Mouse (Mus musculus): Measurements from ENCODE around the gene Eid2b. TPM values are rescaled to one million over a fixed set of nuclear protein-coding genes. Genes with fewer than 3 reads are reported as not detected.
A peak's percentile ranks its signal among the peaks of the same experiment; 100 is the strongest.

The Eid2b gene
- polyA plus RNA-seq, 1 experiment from 2014 or later = 7.0 TPM

DNA sequence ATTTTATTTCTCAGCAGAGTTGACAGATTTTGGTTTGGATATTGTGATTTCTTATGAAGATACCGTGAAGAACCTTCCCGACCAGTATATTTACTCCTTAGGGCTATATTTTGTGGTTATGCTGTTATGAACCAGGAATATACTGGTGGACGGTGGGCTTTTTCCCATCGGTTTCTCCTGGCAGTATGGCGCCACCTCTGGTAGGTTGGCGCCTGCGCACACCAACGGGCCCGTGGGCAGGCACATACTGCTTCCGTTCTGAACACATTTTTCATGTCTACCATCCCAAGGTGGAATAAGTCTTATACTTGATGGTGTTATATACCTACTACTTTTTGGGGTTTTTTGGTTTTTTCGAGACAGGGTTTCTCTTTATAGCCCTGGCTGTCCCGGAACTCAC lies 8.2 kb upstream of the Eid2b start:
- no peaks in the 10 kb centered on the region for H3K9me3 ChIP-seq (ENCODE audit: control insufficient read depth)
- no peak overlapping the region for H3K4me3 ChIP-seq (ENCODE audit: low read depth, low read length)
- ATAC-seq = no peak
- H3K4me2 ChIP-seq (replicated peaks; ENCODE audit: low read depth) = no peak overlapping the region
- H3K27me3 ChIP-seq (replicated peaks; ENCODE audit: control insufficient read depth, insufficient read depth, low read length) = no peaks in the 10 kb centered on the region
- WGBS = 96% methylated on average over 12 of the region's 12 CpGs
- H3K36me3 ChIP-seq (ENCODE audit: control insufficient read depth, insufficient read depth) = peaks cover 4% of the 10 kb centered on the region; the same call in 1 of the 2 replicates
- peak; percentile 47 for TF ChIP-seq CTCF (IDR thresholded peaks at IDR 0.05; ENCODE audit: low read depth)
- H3K4me1 ChIP-seq (replicated peaks; ENCODE audit: control insufficient read depth, insufficient read depth, low read length) = no peaks in the 10 kb centered on the region
- H3K27ac ChIP-seq (ENCODE audit: low read depth, low read length) = no peak overlapping the region
- no peak overlapping the region for H3K9ac ChIP-seq (ENCODE audit: low read depth, low read length)

DNA sequence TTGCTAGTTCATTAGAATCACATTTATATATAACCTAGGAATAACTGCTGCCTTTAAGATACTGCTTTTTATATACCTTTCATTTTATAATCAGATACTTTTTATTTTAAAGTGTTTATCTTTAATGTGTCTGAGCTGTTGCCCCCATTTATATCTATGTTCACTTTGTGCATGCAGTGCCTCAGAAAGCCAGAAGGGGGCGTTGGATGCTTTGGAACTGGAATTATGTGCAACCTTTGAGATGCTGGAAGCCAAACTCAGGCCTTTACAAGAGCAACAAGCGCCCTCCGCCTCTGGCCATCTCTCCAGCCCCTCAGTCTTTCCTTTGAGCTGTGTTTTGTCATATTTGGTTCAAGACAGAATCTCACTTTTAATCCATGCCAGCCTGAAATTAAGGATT lies 5.8 kb upstream of the Eid2b start:
- Histone ChIP-seq H3K4me3 (ENCODE audit: low read depth, low read length) (no peak overlapping the region), H3K9ac (ENCODE audit: low read depth, low read length) (no peak overlapping the region), H3K4me1 (replicated peaks; ENCODE audit: control insufficient read depth, insufficient read depth, low read length) (no peaks in the 10 kb centered on the region), H3K27ac (ENCODE audit: low read depth, low read length) (no peak overlapping the region), H3K36me3 (ENCODE audit: control insufficient read depth, insufficient read depth) (peaks cover 4% of the 10 kb centered on the region; the same call in 1 of the 2 replicates), H3K27me3 (replicated peaks; ENCODE audit: control insufficient read depth, insufficient read depth, low read length) (no peaks in the 10 kb centered on the region), H3K9me3 (ENCODE audit: control insufficient read depth) (no peaks in the 10 kb centered on the region), H3K4me2 (replicated peaks; ENCODE audit: low read depth) (no peak overlapping the region)
- 72% methylated on average over 3 of the region's 3 CpGs for WGBS
- TF ChIP-seq CTCF (IDR thresholded peaks at IDR 0.05; ENCODE audit: low read depth) = peak; percentile 34; the same call in 1 of the 2 replicates
- no peak for ATAC-seq

DNA sequence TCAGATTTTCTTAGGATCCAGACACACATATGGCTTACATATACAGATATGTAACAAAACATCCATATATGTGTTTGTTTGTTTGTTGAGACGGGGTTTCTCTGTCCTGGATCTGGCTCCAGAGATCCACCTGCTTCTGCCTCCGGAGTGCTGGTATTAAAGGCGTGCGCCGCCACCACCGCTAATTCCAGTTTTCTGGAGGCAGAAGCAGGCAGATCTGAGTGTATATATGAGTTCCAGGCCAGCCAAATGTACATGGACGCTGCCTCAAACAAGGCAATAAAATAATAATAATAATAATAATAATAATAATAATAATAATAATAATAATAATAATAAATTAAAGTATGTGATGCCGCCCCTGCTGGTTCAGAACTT lies 313 bp upstream of the Eid2b start:
- Histone ChIP-seq H3K9ac (ENCODE audit: low read depth, low read length) (no peak overlapping the region), H3K4me1 (replicated peaks; ENCODE audit: control insufficient read depth, insufficient read depth, low read length) (0 out of 2 replicates have a peak, but pooled peaks cover 5% of the 10 kb centered on the region), H3K27me3 (replicated peaks; ENCODE audit: control insufficient read depth, insufficient read depth, low read length) (no peaks in the 10 kb centered on the region), H3K4me2 (replicated peaks; ENCODE audit: low read depth) (peak overlapping the region; percentile 90), H3K27ac (ENCODE audit: low read depth, low read length) (no peak overlapping the region), H3K36me3 (ENCODE audit: control insufficient read depth, insufficient read depth) (peaks cover 4% of the 10 kb centered on the region; the same call in 1 of the 2 replicates), H3K9me3 (ENCODE audit: control insufficient read depth) (no peaks in the 10 kb centered on the region), H3K4me3 (ENCODE audit: low read depth, low read length) (peak overlapping the region; percentile 68; the same call in 1 of the 2 replicates)
- TF ChIP-seq CTCF (IDR thresholded peaks at IDR 0.05; ENCODE audit: low read depth) = no peak
- no peak for ATAC-seq
- 55% methylated on average over 8 of the region's 8 CpGs for WGBS

DNA sequence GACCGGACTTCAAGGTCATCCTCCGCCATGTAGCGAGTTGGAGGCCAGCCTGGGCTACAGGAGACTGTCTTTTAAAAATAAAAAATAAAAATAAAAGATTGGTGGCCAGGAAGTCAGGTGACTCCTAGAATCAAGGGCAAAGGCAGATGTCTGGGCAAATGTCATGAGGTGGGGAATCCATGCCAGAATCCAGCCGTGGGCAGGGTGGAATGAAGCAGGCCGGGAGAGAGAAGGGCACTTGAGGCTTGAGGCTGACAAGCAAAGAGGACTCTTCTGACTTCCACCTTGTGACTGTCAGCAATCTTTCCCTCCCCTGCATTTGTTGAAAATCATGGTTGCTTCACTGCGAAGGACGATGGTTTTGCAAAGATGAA lies 727 bp downstream of the Eid2b start:
- peak overlapping the region; percentile 81 for H3K9ac ChIP-seq (ENCODE audit: low read depth, low read length)
- H3K9me3 ChIP-seq (ENCODE audit: control insufficient read depth) = no peaks in the 10 kb centered on the region
- peak overlapping the region; percentile 22; the same call in 1 of the 2 replicates for H3K27ac ChIP-seq (ENCODE audit: low read depth, low read length)
- no peak for TF ChIP-seq CTCF (IDR thresholded peaks at IDR 0.05; ENCODE audit: low read depth)
- no peaks in the 10 kb centered on the region for H3K36me3 ChIP-seq (ENCODE audit: control insufficient read depth, insufficient read depth)
- 83% methylated on average over 7 of the region's 7 CpGs for WGBS
- H3K4me3 ChIP-seq (ENCODE audit: low read depth, low read length) = peak overlapping the region; percentile 68
- H3K4me2 ChIP-seq (replicated peaks; ENCODE audit: low read depth) = peak overlapping the region; percentile 90
- ATAC-seq = no peak
- H3K27me3 ChIP-seq (replicated peaks; ENCODE audit: control insufficient read depth, insufficient read depth, low read length) = no peaks in the 10 kb centered on the region
- 0 out of 2 replicates have a peak, but pooled peaks cover 5% of the 10 kb centered on the region for H3K4me1 ChIP-seq (replicated peaks; ENCODE audit: control insufficient read depth, insufficient read depth, low read length)

DNA sequence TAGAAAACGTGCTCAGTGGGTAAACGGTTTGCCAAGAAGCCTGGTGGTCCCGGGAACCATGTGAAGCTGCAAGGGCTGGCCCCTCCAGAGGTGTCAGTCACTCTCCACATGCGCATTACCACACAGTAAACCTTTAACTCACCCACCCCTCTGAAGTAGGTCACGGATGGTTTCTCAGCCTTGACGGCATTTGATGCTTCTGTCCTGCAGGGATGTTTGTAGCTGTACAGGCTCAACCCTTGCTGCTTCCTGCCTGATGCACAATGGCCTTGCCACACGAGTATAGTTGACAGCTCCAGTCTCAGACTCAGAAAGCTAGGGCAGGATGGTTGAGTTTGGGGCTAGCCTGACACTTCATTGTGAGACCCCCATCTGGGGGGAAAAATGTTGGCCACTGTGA lies 3.1 kb downstream of the Eid2b start:
- ATAC-seq = no peak
- Histone ChIP-seq H3K4me1 (replicated peaks; ENCODE audit: control insufficient read depth, insufficient read depth, low read length) (0 out of 2 replicates have a peak, but pooled peaks cover 5% of the 10 kb centered on the region), H3K9me3 (ENCODE audit: control insufficient read depth) (no peaks in the 10 kb centered on the region), H3K27ac (ENCODE audit: low read depth, low read length) (no peak overlapping the region), H3K9ac (ENCODE audit: low read depth, low read length) (no peak overlapping the region), H3K4me2 (replicated peaks; ENCODE audit: low read depth) (no peak overlapping the region), H3K36me3 (ENCODE audit: control insufficient read depth, insufficient read depth) (no peaks in the 10 kb centered on the region), H3K4me3 (ENCODE audit: low read depth, low read length) (no peak overlapping the region), H3K27me3 (replicated peaks; ENCODE audit: control insufficient read depth, insufficient read depth, low read length) (no peaks in the 10 kb centered on the region)
- TF ChIP-seq CTCF (IDR thresholded peaks at IDR 0.05; ENCODE audit: low read depth) = no peak
- 78% methylated on average over 7 of the region's 7 CpGs for WGBS

GRCm38 (mm10) chr7:28290165-28290564 lies 12.6 kb downstream of the Eid2b start:
- Histone ChIP-seq H3K4me3 (ENCODE audit: low read depth, low read length) (peak overlapping the region; percentile 31), H3K36me3 (ENCODE audit: control insufficient read depth, insufficient read depth) (no peaks in the 10 kb centered on the region), H3K9ac (ENCODE audit: low read depth, low read length) (no peak overlapping the region), H3K4me2 (replicated peaks; ENCODE audit: low read depth) (peak overlapping the region; percentile 60), H3K9me3 (ENCODE audit: control insufficient read depth) (no peaks in the 10 kb centered on the region), H3K4me1 (replicated peaks; ENCODE audit: control insufficient read depth, insufficient read depth, low read length) (peaks cover 5% of the 10 kb centered on the region; the same call in 1 of the 2 replicates), H3K27me3 (replicated peaks; ENCODE audit: control insufficient read depth, insufficient read depth, low read length) (peaks cover 57% of the 10 kb centered on the region), H3K27ac (ENCODE audit: low read depth, low read length) (no peak overlapping the region)
- TF ChIP-seq CTCF (IDR thresholded peaks at IDR 0.05; ENCODE audit: low read depth) = peak; percentile 24
- WGBS = 1% methylated on average over 18 of the region's 18 CpGs
- no peak for ATAC-seq
